Mouse (Mus musculus) kidney, adult 2 months (tissue): Measurements from ENCODE around the gene Fam53b.

Experiments
- CTCF ChIP-seq: fragments of 200-500 bp; conservative IDR thresholded peaks from 2 replicates; pipeline ENCODE4 v1.5.1; 2011; ENCODE audit warnings: low read depth, mild to moderate bottlenecking, control low read depth, low read length, moderate library complexity, mixed read lengths; ENCODE audit not compliant: insufficient read depth, insufficient read length
- POLR2A ChIP-seq: fragments of 200-500 bp; IDR thresholded peaks from one replicate; pipeline ENCODE4 v1.6.1; 2011; ENCODE audit warnings: low read depth, low read length, control low read depth

- TF ChIP-seq POLR2A (no peak), CTCF (no peak)
Observed at GRCm38 (mm10) chr7:132765629-132766186, 48.0 kb downstream of the Fam53b start.
